Mouse (Mus musculus): ENCODE results near the gene Snai1. TPM values are rescaled to one million over a fixed set of nuclear protein-coding genes. Genes with fewer than 3 reads are reported as not detected.
A peak's percentile ranks its signal among the peaks of the same experiment; 100 is the strongest.

Snai1 gene
- total RNA-seq, 2 experiments from 2014 or later: 1.1 to 1.3 TPM

DNA sequence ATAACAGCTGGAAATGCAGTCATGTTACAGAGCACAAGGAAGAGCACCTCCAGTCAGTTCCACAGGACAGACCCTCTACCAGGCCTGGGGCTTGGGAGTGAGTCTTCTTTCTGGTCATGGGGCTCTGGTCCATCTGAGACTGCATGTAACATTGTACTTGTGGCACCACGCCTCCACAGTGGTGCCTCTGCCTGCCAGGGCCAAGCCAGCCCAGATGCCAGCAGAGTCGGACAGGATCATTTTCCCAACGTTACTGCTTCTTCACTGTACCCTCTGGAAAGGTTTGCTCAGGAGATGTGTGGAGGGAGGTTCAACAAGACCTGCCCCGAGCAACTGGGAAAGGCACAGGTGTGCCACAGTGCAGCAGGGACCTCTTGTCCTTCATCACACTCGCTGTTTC is 22.3 kb upstream of the Snai1 start:
- no peak for DNase-seq
- intact Hi-C loops (cut with DNase I): no loop called here

DNA sequence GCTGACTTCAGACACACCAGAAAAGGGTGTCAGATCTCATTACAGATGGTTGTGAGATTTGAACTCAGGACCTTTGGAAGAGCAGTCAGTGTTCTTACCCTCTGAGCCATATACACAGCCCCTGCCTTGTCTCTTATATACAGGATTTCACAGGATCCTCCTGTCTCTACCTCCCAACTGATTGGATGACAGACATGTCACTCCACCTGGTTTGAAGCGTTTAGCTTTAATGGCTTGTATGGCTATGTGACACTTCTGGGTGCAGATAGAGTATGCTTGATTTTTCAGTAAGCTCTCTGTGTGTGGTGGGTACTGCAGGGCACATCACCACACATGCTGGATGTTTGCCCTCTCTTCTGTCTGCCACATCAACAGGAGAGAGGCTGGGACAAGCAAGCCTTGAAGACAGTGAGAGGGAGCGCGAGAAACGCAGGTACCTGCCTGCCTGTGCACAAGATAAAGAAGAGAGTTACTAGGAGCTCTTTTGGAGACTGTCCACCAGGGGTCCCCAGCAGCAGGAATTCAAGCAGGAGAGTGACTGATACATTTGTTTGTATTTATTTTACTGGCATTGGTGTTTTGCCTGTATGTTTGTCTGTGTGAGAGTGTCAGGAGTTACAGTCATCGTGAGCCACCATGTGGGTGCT is 18.3 kb upstream of the Snai1 start:
- intact Hi-C loops (cut with DNase I): no loop called here
- DNase-seq: no peak

GRCm38 (mm10) chr2:167528278-167528677 is 9.7 kb upstream of the Snai1 start:
- no peak for DNase-seq
- intact Hi-C loops (cut with DNase I): no loop called here

DNA sequence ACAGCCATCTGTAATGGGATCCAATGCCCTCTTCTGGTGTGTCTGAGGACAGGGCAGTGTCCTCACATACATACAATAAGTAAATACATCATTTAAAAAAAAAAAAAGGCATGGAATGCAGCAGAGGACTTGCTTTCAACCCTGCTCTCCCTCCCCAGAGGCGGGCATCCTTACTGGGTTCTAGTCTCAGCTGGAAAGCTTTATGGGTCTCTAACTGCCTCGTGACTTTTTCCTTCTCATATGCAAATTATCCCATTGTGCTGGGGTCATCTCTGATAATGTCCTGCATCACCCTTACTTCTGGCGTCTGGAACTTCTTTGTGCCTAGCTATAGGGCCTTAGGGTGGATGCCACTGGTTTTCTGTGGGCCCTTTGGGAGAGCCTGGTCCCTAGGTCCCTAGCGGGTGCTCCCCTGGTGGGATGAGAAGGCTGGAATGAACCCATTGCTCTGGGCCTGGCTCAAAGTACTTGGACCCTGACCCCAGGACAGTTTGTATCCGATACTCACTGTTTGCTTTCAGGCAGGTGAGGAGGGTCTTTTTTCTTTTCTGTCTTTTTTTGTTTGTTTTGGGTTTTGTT is 8.0 kb upstream of the Snai1 start:
- no peak for DNase-seq
- intact Hi-C loops (cut with DNase I): no loop called here

GRCm38 (mm10) chr2:167530536-167530935 is 7.5 kb upstream of the Snai1 start:
- intact Hi-C loops (cut with DNase I): no loop called here
- no peak for DNase-seq

GRCm38 (mm10) chr2:167532131-167532530 is 5.9 kb upstream of the Snai1 start:
- intact Hi-C loops (cut with DNase I): no loop called here
- peak; percentile 63 for DNase-seq

DNA sequence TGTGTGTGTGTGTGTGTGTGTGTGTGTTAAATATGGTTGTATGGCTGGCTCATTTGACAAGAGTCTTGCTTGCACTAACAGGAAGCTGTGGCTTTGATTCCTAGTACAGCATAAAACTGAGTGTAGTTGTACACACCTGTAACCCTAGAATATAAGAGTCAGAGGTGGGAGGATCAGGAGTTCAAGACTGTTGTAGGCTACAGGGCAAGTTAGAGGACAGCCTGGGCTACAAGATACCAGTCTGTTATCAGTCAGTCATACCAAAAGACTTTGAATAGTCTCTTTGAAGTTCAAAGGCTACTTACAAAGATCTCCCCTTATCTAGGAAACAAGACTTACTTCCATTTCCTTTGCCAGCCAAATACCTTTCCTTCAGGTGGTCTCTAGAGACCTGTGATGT is 4.1 kb upstream of the Snai1 start:
- intact Hi-C loops (cut with DNase I): no loop called here
- no peak for DNase-seq

DNA sequence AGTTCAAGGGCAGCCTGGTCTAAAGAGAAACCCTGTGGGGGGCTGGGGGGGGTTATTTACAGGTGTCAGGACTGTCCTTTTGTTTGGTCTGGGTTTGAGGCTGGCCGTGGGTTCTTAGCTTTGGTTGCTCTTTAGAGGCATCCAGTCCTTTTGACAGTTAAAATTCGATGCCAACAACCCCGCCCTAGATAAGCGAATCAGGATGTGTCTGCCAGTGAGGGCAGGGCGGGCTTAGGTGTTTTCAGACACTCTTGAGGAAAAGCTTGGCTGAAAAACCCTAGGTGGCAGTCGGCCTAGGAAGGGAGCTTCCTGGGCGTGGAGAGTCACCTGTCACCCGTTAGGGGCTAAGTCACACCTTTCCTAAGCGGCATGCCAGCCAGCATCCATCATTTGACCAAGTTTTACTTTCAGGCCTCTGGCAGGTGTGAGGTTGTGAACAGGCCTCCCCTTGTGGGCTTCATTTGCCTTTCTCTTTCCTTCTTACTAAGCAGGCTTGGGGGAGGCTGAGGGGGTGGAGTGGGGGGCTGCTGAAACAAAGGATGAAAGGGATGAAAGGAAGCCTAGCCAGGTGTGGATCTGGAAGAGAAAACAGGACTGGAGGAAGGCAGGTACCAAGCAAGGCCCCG is 1.6 kb upstream of the Snai1 start:
- no peak for DNase-seq
- intact Hi-C loops (cut with DNase I): loop anchor here (5.0 kb wide), 2 partner anchors 71 to 141 kb away; no protein-coding TSS in a partner anchor

DNA sequence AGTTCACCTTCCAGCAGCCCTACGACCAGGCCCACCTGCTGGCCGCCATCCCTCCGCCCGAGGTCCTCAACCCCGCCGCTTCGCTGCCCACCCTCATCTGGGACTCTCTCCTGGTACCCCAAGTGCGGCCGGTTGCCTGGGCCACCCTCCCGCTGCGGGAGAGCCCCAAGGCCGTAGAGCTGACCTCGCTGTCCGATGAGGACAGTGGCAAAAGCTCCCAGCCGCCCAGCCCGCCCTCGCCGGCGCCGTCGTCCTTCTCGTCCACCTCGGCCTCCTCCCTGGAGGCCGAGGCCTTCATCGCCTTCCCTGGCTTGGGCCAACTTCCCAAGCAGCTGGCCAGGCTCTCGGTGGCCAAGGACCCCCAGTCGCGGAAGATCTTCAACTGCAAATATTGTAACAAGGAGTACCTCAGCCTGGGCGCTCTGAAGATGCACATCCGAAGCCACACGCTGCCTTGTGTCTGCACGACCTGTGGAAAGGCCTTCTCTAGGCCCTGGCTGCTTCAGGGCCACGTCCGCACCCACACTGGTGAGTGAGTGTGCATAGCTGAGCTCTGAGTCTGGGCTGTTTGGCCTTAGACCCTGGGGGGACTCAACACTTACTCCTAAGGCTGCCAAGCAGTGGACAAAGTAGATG is 794 bp downstream of the Snai1 start:
- intact Hi-C loops (cut with DNase I): loop anchor here (5.0 kb wide), 2 partner anchors 69 to 139 kb away; no protein-coding TSS in a partner anchor

DNA sequence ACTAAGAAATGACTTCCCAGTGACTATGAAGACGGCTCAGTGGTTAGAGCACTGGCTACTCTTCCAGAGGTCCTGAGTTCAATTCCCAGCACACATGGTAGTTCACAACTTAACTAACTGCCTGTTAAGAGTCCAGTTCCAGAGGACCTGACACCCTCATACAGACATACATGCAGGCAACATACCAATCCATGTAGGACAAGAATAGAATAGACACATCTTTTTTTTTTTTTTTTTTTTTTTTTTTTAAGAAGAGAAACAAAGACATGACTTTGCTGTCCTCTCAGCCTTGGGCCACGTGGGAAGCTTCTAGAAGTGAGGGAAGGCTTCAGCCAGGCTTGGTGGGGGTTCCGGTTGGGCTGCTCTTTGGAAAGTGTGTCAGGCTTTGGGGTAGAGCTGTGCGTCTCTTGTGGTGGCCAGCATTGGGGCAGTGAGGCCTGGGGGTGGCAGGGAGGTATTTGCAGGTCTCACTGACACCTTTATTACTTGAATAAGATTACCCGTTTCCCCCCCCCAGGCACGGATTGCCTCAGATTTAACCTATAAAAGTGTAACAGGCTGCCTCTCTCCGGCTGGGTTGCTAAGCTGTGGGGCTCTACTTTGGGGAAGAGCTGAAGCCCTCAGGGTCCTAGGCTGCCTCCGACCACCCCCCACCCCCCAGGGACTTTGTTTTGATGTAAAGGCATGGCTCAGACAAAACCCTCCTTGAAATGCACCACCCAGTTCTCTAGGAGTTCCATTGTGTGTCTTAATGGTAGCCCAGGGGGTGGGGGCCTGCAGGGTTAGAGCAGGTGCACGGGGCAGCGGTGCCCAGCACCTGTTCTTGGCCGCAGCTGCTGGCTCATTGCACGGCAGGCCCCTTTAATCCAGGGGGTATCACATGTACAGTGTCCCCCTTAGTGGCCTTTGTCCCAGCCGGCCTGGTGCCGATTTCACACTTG is 1.8 kb downstream of the Snai1 start:
- intact Hi-C loops (cut with DNase I): loop anchor here (5.0 kb wide), 2 partner anchors 67 to 137 kb away; no protein-coding TSS in a partner anchor
- DNase-seq: no peak

More for the DNA sequence above, 794 bp downstream of the Snai1 start:
- DNase-seq: no peak

DNA sequence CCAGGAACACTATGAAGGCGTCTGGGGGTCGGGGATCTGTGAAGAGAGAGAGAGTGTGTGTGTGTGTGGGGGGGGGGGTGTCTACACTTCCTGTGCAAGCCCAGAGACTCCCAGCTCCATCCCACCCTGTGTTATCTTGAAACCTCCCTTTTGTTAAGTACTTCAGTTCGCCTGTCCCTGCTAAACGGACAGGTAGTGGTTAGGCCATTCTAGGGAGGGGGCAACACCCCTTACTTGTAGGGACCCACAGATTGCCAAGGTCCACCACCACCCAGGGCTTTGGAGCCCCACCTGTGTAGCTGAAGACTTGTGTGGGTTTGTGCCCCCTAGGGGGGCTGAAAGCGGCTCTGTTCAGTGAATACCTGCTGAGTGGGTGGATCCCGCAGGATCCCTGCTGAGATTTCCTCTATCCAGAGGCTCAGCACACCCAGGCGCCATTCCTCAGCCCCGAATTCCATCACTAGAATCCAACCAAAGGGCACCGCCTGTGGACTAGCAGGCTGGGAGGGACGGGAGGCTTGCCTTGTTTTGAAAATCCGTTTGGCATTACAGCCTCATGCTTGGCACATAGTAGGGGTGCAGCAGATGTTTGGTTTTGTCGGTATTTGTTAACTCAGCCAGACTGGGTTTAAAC is 2.6 kb downstream of the Snai1 start:
- DNase-seq: no peak
- intact Hi-C loops (cut with DNase I): no loop called here

DNA sequence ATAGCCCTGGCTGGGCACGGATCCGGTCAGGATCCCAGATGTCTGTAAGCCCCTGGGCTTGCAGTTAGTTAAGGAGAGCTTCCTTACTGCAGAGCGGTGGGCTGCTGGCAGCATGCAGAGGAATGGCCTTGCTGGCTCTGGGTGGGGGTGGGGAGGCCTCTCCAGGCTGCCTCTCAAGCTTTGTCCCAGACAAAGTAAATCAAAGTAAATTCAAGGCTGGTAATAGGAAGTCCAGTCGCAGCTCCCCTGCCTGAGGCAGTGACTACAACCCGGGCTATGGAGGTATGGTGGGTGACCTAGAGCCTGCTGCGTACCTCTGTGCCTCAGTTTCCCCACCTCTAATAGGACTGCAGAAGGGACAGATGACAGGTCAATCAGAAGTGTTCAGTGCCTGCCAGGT is 3.3 kb downstream of the Snai1 start:
- intact Hi-C loops (cut with DNase I): no loop called here
- DNase-seq: no peak

GRCm38 (mm10) chr2:167541761-167542160 is 3.8 kb downstream of the Snai1 start:
- no peak for DNase-seq
- intact Hi-C loops (cut with DNase I): no loop called here

GRCm38 (mm10) chr2:167542361-167542760 is 4.4 kb downstream of the Snai1 start:
- intact Hi-C loops (cut with DNase I): no loop called here
- no peak for DNase-seq

DNA sequence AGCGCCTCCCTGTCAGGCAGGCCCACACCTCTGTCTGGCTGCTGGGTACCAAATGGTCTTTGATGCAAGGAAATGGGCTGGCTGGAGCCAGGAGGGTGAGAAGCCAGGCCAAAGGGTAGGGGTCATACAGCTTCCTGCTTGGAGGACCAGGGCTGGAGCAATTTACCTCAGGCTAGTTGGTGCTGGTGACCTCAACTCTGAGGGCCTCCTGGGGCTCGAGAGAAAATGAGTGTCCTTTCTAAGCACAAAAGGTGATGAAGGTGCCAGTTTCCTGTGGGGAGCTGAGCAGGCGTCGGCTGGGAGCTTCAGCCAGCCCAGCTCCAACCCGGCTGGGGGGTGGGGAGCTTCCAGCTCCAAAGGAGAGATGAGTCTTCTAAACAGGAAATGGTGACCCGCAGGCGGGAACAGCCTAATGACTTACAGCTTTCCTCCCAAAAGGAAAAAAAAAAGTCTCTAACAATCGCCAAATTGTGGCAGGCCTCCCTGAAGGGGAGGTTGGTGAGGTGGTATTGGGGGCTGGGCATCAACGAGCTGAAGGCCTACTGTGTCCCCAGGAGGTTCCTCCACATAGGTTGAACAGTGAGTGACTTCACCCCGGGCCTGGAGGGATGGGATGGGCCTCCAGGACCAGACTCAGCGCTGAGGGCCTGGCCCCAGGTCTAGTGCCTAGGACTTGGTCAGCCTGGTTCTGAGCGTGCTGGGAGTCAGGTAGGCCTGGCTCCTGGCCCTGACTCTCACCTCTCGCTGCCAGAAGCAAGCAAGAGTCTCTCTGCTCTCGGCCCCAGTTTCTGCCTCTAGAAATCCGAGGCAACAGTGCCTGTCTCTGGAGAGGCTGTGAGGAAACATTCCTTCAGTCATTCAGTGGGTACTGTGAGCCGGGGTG is 5.4 kb downstream of the Snai1 start:
- intact Hi-C loops (cut with DNase I): no loop called here
- no peak for DNase-seq

GRCm38 (mm10) chr2:167544004-167544356 is 6.0 kb downstream of the Snai1 start:
- no peak for DNase-seq
- intact Hi-C loops (cut with DNase I): no loop called here

GRCm38 (mm10) chr2:167544456-167544855 is 6.5 kb downstream of the Snai1 start:
- intact Hi-C loops (cut with DNase I): no loop called here
- no peak for DNase-seq

- intact Hi-C loops (cut with DNase I): loop anchor here (5.0 kb wide), 1 partner anchor 56 kb away; no protein-coding TSS in a partner anchor
- no peak for DNase-seq
These were observed 8.6 kb downstream of the Snai1 start for GRCm38 (mm10) chr2:167546447-167547195.

Data from left cerebral cortex, postnatal 4 days (tissue).